Mouse (Mus musculus) spleen, postnatal 10 days (tissue): ENCODE measurements around the gene Slc22a14.
A peak's percentile ranks its signal among the peaks of the same experiment; 100 is the strongest.
"Not testable (repeated sequence)": the region's sequence is repeated elsewhere in the genome, so short reads cannot be mapped to it uniquely, and the experiment has no call there.

Experiments
- DNase-seq, 2 experiments: peaks; one replicate each; pipeline ENCODE4 v3.0.0; 2021 to 2022; ENCODE audit warnings: low spot score in 2 of 2

Slc22a14 gene

DNA sequence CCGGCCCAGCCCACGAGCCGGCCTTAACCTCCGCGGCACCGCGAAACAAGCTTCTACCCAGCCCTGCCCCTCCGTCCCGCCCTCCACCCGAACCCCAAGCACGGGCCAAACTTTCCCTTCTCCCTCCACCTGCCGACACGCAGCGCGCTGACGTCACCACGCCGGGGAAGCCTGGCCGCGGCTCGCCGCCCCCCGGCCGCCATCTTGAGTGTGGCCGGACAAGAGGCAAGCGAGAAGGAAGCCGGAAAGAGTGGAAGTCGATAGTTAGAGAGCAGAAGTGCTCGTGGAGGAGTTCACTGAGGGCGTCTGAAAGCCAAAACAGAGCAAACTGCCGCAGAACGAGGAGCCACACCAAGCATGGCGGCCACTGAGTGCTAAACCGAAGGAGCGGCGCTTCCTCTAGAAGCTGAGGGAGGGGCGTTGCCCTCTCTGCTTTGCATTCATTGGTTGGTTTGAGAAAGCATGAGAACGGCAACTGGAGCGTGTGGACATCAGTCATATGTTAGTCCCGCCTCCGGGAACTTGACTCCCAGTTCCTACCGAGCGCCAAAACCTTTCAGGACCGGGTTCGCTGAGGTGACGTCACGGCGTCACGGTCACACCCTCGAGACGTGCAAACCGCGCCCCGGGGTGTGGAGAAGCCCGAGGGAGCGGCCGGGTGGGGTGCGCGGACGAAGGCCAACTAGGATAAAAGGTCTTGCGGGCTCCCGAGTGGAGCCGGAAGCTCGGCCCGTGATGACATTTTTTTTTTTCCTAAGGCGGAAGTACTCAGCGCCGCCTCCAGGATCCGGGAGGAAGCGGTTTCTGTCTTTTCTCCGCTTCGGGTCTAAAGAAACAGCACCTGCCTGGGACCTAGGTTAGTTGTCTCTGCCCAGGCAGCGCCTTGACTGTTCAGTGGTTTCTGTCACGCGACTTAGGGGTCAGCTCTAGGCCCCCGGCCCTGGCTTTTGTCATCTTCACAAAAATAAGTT, 42.8 kb downstream of the Slc22a14 start, which contains the start of gene Oxsr1:
Gene Oxsr1 (minus strand): TSS at position 139 of the 971 bp plus-strand sequence.
- DNase-seq, result peak; percentile 97 to 98

DNA sequence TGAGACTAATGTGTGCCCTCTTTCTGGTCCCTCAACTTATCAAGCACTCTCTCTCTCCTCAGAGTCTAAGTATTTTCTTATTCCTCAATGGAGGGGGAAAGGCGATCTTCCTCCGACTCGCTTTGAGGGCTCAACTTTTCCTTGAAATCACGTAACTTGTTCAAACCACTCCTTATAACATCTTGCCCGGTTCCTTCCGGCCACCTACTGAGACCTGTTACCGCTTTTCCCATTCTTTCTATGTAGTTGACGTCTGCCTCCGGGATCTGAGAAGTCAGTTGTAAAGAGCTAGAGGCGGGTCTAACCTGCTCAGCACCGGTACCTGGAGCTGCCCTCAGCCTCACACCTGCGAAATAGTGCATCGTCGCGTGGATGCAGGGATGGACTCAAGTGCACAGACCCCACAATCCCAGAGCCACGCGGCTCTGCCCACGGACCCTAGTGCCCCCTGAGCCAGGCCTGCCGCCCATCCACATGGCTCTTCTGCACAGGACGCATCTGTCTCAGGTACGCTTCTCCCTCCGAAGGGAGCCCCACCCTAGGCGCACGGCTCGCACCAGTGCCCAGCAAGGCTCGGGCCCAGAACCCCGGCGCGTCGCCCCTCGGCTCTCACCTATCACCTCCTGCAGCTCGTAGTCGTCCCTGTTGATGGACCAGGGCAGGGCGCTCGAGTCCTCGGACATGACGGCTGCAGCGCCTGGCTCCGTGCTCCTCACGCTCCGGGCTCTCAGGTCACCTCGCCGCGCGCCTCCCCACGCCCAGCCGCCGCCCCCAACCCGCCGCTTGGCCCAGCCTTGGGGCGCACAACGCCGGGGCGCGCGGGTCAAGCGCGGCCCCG, 43.7 kb downstream of the Slc22a14 start:
- peak in 1 of 2 experiments; percentile 67 for DNase-seq

DNA sequence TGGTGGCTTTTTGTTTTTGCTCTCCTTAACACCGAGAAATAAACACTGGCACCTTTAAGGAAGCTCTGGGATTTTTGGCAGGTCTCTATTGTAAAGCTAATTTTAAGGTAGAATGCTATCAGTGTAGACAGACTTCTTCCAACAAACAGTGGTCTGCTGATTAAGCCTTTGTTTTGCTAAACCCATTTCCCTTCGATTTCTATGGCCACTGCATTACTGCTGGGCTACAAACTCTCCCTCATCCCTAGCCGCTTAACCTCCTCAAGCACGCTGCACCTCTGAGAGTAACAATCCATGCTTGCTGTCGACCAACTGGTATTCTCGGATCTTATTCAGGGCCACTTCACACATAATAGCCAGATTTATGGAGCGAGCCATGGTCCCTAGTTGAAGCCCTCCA, 44.4 kb downstream of the Slc22a14 start:
- no peak for DNase-seq

DNA sequence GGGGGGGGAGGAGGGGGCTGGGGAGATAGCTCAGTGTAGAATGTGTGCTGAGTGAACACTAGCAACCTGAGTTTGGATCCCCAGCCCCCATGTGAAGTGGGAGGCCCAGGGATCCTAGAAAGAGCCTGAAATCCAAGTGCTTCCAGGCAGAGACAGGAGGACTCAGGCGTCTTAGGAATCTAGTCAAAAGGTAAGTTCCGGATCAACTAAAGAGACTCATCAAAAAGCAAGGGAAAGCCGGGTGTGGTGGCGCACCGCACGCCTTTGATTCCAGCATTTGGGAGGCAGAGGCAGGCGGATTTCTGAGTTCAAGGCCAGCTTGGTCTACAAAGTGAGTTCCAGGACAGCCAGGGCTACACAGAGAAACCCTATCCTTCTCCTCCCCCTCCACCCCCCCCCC, 44.9 kb downstream of the Slc22a14 start:
- DNase-seq, result no peak

- DNase-seq, result no peak
Observed at GRCm38 (mm10) chr9:119318891-119319290, 46.5 kb downstream of the Slc22a14 start.

DNA sequence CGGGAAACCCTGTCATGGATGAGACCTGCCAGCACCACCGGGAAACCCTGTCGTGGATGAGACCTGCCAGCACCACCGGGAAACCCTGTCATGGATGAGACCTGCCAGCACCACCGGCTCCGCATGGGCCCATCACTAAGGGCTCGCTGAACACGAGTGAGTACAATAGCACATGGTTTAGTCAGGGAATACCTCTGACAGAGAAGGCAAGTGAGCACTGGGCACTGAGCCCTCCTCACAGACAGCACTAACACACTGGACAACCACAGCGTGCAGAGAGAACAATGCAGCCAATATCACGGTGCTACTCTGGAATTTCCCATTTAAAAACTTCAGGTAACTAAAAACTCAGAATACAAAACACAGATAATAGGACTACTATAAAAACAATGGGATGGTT, 52.3 kb downstream of the Slc22a14 start:
- no peak for DNase-seq

DNA sequence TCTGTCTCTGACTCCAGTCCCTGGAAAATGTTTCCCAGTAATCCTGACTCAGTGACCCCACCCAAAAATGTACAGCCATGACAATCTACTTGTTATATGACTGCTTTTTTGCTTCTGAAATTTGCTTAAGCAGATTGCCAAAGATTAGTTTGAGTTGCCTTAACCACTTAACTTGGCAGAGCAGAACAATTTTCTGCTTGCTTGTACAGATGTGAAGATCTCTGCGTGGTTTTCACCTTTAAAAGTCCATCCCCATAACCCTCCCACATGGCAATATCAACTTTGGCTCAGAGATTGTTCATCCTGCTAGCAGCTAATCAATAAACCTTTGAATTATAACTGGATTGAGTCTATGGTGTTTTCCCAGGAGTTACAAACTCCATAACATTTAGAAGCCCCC, 56.3 kb downstream of the Slc22a14 start:
- no peak for DNase-seq

GRCm38 (mm10) chr9:119305863-119306262, 59.5 kb downstream of the Slc22a14 start:
- no peak for DNase-seq

GRCm38 (mm10) chr9:119298563-119298962, 66.8 kb downstream of the Slc22a14 start:
- no peak for DNase-seq

GRCm38 (mm10) chr9:119297696-119298095, 67.7 kb downstream of the Slc22a14 start:
- no peak for DNase-seq

DNA sequence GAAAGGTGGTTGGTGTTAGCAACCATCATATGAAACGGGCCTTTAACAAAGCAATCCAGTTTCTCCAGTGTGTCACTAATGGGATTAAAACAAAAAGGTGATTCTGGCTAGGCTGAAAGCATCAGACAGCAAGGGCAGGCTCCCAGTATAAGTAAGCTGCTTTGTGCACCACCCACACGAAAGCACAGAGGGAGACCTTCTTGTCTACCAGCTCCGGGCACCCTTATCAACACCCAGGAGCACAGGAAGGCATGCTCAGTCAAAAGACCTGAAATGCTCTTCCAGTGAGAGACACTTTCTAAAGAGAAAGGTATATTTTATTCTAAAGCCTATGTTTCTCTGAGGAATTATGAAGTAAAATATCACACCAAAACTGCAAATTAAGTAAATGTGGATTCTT, 74.6 kb downstream of the Slc22a14 start:
- no peak for DNase-seq

DNA sequence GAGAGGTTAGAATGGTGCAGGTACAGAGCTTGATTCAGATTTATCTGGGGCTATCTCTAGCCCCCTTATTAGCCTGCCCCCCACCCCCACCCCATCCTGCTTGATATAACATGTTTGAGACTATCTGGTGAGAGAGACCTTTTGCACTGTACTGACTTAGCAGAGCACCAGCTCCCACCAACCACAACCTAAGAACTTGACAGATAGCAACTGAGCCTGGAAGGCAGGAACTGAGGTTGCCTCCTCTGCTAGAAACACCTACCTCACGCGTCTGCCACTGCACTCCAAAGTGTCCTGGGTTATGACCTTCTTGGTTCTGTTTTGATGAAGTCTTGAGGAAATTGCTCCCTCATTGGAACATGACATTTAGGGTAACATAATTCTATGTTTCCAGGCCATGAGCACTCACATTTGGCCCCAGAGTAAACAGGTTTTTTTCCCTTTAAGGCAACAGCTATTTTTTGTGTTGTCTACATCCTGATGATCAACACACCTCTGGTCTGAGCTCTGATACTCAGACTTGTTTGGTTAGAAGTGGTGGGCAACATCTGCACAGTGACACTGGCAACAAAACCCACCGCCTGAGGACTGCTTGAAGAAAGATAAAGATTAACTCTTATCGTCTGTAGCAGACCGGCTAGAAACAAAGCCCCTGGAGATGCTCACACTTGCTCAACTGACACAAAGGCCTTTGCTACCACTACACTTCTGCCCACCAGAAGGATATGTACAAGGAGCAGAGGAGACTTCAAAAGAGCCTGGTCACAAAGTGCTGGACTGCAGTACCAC, 84.3 kb downstream of the Slc22a14 start:
- DNase-seq, result no peak

DNA sequence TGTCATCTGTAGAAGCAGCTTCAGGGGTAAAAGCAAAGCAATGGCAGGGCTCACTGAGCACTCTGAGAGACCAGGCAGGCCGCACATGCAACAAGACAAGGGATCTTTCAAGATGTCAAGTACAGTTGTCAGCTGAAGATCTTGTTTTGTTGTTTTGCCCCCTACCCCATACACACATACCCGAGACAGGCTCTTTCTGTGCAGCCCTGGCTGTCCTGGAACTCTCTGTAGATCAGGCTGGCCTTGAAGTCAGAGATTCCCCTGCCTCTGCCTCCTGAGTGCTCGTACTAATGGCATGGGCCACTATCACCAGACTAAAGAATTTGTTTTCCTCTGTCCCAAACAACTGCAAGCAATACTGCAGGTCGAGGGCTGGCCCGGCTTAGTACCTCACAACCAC, 87.3 kb downstream of the Slc22a14 start:
- no peak for DNase-seq

DNA sequence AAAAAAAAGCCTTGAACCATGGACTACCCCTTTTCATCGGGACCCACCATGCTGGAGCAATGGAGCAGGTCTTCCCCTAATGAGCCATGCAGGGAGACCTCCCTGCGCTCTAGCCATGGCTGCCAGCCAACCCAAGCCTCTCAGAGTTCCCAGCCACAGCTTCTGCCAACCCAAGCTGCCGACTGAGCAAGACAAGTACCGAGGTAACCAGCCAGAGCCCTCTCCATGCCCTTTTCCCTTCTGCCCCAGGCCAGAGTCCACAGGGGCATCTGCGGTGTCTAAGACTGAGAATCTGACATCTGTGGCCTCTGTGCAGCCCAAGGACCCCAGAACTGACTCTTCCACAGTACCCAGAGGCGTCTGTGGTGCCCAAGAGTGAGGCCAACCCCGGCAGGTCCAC, 89.0 kb downstream of the Slc22a14 start:
- DNase-seq, result no peak

DNA sequence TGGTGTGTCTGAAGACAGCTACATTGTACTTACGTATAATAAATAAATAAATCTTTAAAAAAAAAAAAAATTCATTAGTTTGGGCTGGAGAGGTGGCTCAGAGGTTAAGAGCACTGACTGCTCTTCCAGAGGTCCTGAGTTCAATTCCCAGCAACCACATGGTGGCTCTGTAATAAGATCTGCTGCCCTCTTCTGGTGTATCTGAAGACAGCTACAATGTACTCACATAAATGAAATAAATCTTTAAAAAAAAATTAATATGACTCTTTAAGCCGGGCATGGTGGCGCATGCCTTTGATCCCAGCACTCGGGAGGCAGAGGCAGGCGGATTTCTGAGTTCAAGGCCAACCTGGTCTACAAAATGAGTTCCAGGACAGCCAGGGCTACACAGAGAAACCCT, 90.5 kb downstream of the Slc22a14 start:
- DNase-seq, result not testable (repeated sequence)

DNA sequence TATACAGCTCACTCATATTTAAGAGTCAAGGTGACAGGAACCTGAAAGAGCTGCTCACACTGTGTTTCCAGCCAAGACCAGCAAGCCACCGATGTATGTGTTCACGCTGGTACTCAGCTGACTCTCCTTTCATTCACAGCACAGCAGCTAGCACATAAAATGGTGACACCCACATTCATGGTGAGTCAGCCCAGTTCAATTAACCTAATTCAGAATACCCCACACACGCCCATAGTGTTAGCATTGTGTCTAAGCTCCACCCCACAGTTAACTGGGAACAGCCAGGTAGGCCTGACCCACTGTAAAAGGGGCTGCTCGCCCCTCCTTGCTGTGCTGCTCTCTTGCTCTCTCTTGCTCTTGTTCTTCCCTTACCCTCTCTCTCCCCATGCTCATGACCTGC, 93.9 kb downstream of the Slc22a14 start:
- no peak for DNase-seq

DNA sequence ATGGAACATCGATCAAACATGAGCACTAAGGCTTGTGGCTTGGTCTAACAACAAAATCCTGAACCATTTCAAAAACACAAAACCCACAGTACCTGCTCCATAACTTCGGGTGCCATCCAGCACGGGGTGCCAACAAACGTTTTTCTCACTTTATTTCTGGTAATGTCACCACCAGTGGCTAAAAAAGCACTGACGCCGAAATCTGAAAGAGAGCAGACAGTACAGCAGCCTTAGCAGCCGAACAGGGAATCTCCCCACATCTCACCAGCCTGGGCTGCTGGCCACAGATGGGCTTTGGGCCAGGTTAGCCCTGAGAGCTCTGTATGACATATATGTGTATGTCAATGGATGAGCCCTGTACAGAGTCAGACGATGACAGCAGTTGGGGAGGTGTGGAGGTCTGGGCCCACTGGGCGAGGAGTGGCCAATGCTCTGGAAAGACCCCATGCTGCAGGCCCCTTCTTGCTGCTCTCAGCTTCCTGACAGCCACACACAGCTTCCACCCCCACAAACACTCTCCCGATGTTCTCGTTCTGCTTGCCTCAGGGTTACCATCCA, 96.7 kb downstream of the Slc22a14 start:
- no peak for DNase-seq

- no peak for DNase-seq
Observed at GRCm38 (mm10) chr9:119268120-119268519, 97.2 kb downstream of the Slc22a14 start.

GRCm38 (mm10) chr9:119266121-119266395, 99.3 kb downstream of the Slc22a14 start:
- DNase-seq, result not testable (repeated sequence)

DNA sequence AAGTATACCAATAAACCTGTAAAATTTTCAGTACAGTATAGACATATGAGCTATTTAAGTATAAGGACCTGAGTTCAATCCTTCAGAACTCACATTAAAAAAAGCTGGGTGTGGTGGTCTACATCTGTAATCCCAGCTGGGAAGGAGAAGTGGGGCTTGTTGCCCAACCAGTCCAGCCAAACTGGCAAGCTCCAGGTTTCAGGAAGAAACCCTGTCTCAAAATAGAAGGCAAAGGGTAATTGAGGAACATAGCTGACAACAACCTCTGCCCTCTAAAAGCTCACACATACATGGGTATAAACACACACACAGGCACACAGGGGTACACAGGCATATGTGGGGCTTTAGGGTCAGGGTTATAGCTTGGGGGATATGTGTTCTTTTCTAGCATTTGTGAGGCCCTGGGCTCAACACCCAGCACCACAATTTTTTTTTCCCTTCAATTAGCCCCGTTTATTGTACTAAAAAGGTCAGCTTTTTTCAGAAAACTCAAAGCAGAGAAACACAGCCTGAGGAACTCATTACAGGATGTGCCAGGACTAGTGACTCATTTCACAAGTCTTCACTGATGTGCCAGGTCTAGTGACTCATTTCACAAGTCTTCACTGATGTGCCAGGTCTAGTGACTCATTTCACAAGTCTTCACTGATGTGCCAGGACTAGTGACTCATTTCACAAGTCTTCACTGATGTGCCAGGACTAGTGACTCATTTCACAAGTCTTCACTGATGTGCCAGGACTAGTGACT, 99.8 kb downstream of the Slc22a14 start:
- DNase-seq, result not testable (repeated sequence)

DNA sequence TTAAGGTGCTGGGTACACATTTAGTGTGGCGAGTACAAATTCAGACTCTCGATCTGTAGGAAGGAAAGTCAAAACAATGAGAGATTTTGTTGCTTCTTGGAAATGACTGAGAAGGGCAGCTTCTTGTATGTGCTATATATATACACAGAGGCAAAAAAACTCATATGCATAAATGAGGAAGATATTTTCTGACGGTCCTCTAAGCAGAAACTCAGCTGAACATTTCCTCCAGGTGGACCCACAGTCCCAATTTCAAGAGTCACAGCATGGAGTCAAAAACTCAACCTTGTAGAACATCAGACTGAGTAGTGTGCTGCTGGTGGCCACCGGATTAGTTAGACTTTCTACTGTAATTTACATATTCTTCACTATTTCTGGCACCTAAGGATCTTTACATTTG, 102.3 kb downstream of the Slc22a14 start:
- no peak for DNase-seq
